Mouse (Mus musculus): Measurements from ENCODE around the gene Tusc2. TPM values are rescaled to one million over a fixed set of nuclear protein-coding genes. Genes with fewer than 3 reads are reported as not detected.

The Tusc2 gene
- polyA plus RNA-seq, 1 experiment from 2014 or later: 41.4 TPM

- H3K4me2 ChIP-seq: no peak overlapping the region
- ATAC-seq (replicated peaks; ENCODE audit: insufficient number of reproducible peaks, insufficient read depth, low FRiP score, low read depth): no peak
- H3K36me3 ChIP-seq: peaks cover 29% of the 10 kb centered on the region
- no peak overlapping the region for H3K9ac ChIP-seq
- H3K9me3 ChIP-seq (replicated peaks): no peaks in the 10 kb centered on the region
- H3K27ac ChIP-seq: no peak overlapping the region
- H3K27me3 ChIP-seq: no peaks in the 10 kb centered on the region
- WGBS: 92% methylated on average over 3 of the region's 3 CpGs
- H3K4me3 ChIP-seq: no peak overlapping the region
- peaks cover 46% of the 10 kb centered on the region for H3K4me1 ChIP-seq (replicated peaks)
These were observed 24.3 kb upstream of the Tusc2 start for GRCm38 (mm10) chr9:107538711-107539110.

DNA sequence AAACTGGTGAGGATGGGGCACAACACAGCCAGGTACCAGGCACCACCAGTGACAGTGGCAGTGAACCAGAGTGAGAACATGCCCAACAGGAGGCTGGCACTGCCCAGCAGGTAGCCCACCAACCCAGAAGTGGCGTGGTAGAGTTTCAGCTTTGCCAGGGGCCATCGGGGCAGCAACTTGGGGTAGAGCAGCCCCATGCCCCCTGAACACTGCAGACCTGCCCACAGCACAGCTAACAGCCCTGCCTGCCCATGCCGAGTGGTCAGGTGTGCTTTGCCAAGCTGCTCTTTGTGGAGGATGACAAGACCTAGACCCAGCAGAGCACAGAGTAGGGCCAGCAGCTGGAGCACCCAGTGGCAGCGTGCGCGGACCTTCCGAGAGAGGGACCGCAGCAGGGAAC, 23.1 kb upstream of the Tusc2 start:
- Histone ChIP-seq H3K9me3 (replicated peaks) (no peaks in the 10 kb centered on the region), H3K4me2 (no peak overlapping the region), H3K36me3 (peaks cover 37% of the 10 kb centered on the region), H3K27me3 (no peaks in the 10 kb centered on the region), H3K4me1 (replicated peaks) (peaks cover 46% of the 10 kb centered on the region), H3K9ac (no peak overlapping the region), H3K4me3 (no peak overlapping the region), H3K27ac (no peak overlapping the region)
- WGBS: 94% methylated on average over 8 of the region's 8 CpGs
- ATAC-seq (replicated peaks; ENCODE audit: insufficient number of reproducible peaks, insufficient read depth, low FRiP score, low read depth): no peak

GRCm38 (mm10) chr9:107540420-107540819, 22.6 kb upstream of the Tusc2 start:
- Histone ChIP-seq H3K9me3 (replicated peaks) (no peaks in the 10 kb centered on the region), H3K4me1 (replicated peaks) (peaks cover 41% of the 10 kb centered on the region), H3K27ac (no peak overlapping the region), H3K36me3 (peaks cover 37% of the 10 kb centered on the region), H3K9ac (no peak overlapping the region), H3K4me3 (no peak overlapping the region), H3K4me2 (no peak overlapping the region), H3K27me3 (no peaks in the 10 kb centered on the region)
- WGBS: 66% methylated on average over 4 of the region's 4 CpGs
- ATAC-seq (replicated peaks; ENCODE audit: insufficient number of reproducible peaks, insufficient read depth, low FRiP score, low read depth): no peak

- peak overlapping the region; percentile 71 for H3K4me3 ChIP-seq
- peak overlapping the region; percentile 72 for H3K4me2 ChIP-seq
- peaks cover 37% of the 10 kb centered on the region for H3K36me3 ChIP-seq
- H3K27ac ChIP-seq: no peak overlapping the region
- H3K9me3 ChIP-seq (replicated peaks): no peaks in the 10 kb centered on the region
- ATAC-seq (replicated peaks; ENCODE audit: insufficient number of reproducible peaks, insufficient read depth, low FRiP score, low read depth): no peak
- peaks cover 38% of the 10 kb centered on the region for H3K4me1 ChIP-seq (replicated peaks)
- H3K9ac ChIP-seq: 0 out of 2 replicates have a peak overlapping the region, but pooled peaks have one; percentile 66
- WGBS: 31% methylated on average over 10 of the region's 10 CpGs
- no peaks in the 10 kb centered on the region for H3K27me3 ChIP-seq
These were observed 22.1 kb upstream of the Tusc2 start for GRCm38 (mm10) chr9:107541005-107541404.

- Histone ChIP-seq H3K9ac (peak within 1 kb of the TSS; percentile 66), H3K4me3 (peak within 1 kb of the TSS; percentile 71), H3K36me3 (peaks cover 37% of the 10 kb centered on the region), H3K27ac (peak within 1 kb of the TSS; percentile 42), H3K27me3 (no peaks in the 10 kb centered on the region), H3K4me1 (replicated peaks) (peaks cover 38% of the 10 kb centered on the region), H3K9me3 (replicated peaks) (no peaks in the 10 kb centered on the region), H3K4me2 (peak within 1 kb of the TSS; percentile 72)
- ATAC-seq (replicated peaks; ENCODE audit: insufficient number of reproducible peaks, insufficient read depth, low FRiP score, low read depth): peak; percentile 88
- under 1% methylated on average over 46 of the region's 46 CpGs for WGBS
These were observed 21.3 kb upstream of the Tusc2 start, which contains the start of the genes Cyb561d2 and Nprl2 for GRCm38 (mm10) chr9:107541474-107542351. Gene Cyb561d2 (minus strand): TSS chr9:107542193. Gene Nprl2 (plus strand): TSS chr9:107542226.

GRCm38 (mm10) chr9:107542352-107542686, 20.7 kb upstream of the Tusc2 start:
- Histone ChIP-seq H3K27me3 (no peaks in the 10 kb centered on the region), H3K36me3 (peaks cover 34% of the 10 kb centered on the region), H3K4me1 (replicated peaks) (peaks cover 38% of the 10 kb centered on the region), H3K4me2 (peak overlapping the region; percentile 72), H3K9ac (peak overlapping the region; percentile 66), H3K27ac (peak overlapping the region; percentile 42), H3K4me3 (peak overlapping the region; percentile 71), H3K9me3 (replicated peaks) (no peaks in the 10 kb centered on the region)
- under 1% methylated on average over 11 of the region's 11 CpGs for WGBS
- ATAC-seq (replicated peaks; ENCODE audit: insufficient number of reproducible peaks, insufficient read depth, low FRiP score, low read depth): 0 out of 2 replicates have a peak, but pooled peaks have one; percentile 2

DNA sequence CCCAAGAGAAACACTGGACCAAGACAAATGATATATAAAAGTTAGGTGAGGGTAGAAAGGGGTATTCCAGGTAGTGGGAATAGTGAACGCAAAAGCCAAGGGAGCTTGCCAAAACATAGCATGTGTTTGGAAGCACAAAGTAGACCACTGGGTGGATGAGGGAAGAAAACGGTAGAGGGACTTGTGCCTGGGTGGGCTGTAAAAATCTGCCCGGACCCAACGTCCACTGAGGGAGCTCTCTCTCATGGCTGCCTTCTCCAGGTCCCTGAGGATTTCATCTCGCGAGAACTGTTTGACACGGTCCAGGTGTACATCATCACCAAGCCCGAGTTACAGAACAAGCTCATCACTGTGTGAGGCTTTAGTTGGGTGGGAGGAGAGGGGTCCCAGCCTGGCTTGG, 20.3 kb upstream of the Tusc2 start:
- Histone ChIP-seq H3K4me3 (peak overlapping the region; percentile 71), H3K9me3 (replicated peaks) (no peaks in the 10 kb centered on the region), H3K27ac (no peak overlapping the region), H3K27me3 (no peaks in the 10 kb centered on the region), H3K9ac (peak overlapping the region; percentile 66), H3K36me3 (peaks cover 31% of the 10 kb centered on the region), H3K4me1 (replicated peaks) (peaks cover 39% of the 10 kb centered on the region), H3K4me2 (peak overlapping the region; percentile 72)
- 46% methylated on average over 8 of the region's 8 CpGs for WGBS
- no peak for ATAC-seq (replicated peaks; ENCODE audit: insufficient number of reproducible peaks, insufficient read depth, low FRiP score, low read depth)

GRCm38 (mm10) chr9:107543299-107543698, 19.8 kb upstream of the Tusc2 start:
- ATAC-seq (replicated peaks; ENCODE audit: insufficient number of reproducible peaks, insufficient read depth, low FRiP score, low read depth): no peak
- Histone ChIP-seq H3K9ac (no peak overlapping the region), H3K36me3 (peaks cover 25% of the 10 kb centered on the region), H3K4me1 (replicated peaks) (peaks cover 39% of the 10 kb centered on the region), H3K4me2 (no peak overlapping the region), H3K27ac (no peak overlapping the region), H3K9me3 (replicated peaks) (no peaks in the 10 kb centered on the region), H3K4me3 (no peak overlapping the region), H3K27me3 (no peaks in the 10 kb centered on the region)
- WGBS: 78% methylated on average over 11 of the region's 11 CpGs

GRCm38 (mm10) chr9:107544196-107544700, 18.8 kb upstream of the Tusc2 start:
- Histone ChIP-seq H3K4me2 (no peak overlapping the region), H3K27ac (no peak overlapping the region), H3K27me3 (peaks cover 6% of the 10 kb centered on the region; the same call in 1 of the 2 replicates), H3K4me3 (no peak overlapping the region), H3K9ac (no peak overlapping the region), H3K4me1 (replicated peaks) (peaks cover 39% of the 10 kb centered on the region), H3K9me3 (replicated peaks) (no peaks in the 10 kb centered on the region), H3K36me3 (peaks cover 15% of the 10 kb centered on the region; the same call in 1 of the 2 replicates)
- no peak for ATAC-seq (replicated peaks; ENCODE audit: insufficient number of reproducible peaks, insufficient read depth, low FRiP score, low read depth)
- 92% methylated on average over 17 of the region's 17 CpGs for WGBS

- ATAC-seq (replicated peaks; ENCODE audit: insufficient number of reproducible peaks, insufficient read depth, low FRiP score, low read depth): no peak
- Histone ChIP-seq H3K27ac (no peak overlapping the region), H3K4me2 (no peak overlapping the region), H3K36me3 (peaks cover 11% of the 10 kb centered on the region; the same call in 1 of the 2 replicates), H3K4me3 (no peak overlapping the region), H3K9me3 (replicated peaks) (no peaks in the 10 kb centered on the region), H3K9ac (no peak overlapping the region), H3K4me1 (replicated peaks) (peaks cover 39% of the 10 kb centered on the region), H3K27me3 (peaks cover 8% of the 10 kb centered on the region; the same call in 1 of the 2 replicates)
- 88% methylated on average over 12 of the region's 12 CpGs for WGBS
These were observed 18.3 kb upstream of the Tusc2 start for GRCm38 (mm10) chr9:107544729-107545128.

DNA sequence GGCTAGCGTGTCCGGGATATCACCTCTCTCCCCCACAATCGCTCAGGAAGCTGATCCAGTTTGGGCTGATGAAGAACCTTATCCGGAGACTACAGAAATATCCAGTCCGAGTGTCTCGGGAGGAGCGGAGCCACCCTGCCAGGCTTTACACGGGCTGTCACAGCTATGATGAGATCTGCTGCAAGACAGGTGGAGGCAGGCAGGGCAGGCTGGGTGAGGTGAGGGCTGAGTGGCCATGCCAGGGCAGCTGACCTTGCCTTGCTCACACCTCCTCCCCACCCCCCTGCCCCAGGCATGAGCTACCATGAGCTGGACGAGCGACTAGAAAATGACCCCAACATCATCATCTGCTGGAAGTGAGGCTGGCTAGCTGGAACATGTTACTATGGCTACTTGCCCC, 17.9 kb upstream of the Tusc2 start:
- Histone ChIP-seq H3K4me2 (no peak overlapping the region), H3K9me3 (replicated peaks) (no peaks in the 10 kb centered on the region), H3K36me3 (peaks cover 8% of the 10 kb centered on the region; the same call in 1 of the 2 replicates), H3K27ac (no peak overlapping the region), H3K27me3 (peaks cover 11% of the 10 kb centered on the region; the same call in 1 of the 2 replicates), H3K4me1 (replicated peaks) (peaks cover 39% of the 10 kb centered on the region), H3K4me3 (no peak overlapping the region), H3K9ac (no peak overlapping the region)
- ATAC-seq (replicated peaks; ENCODE audit: insufficient number of reproducible peaks, insufficient read depth, low FRiP score, low read depth): no peak
- 79% methylated on average over 10 of the region's 10 CpGs for WGBS

All from heart, embryonic 15.5 days (tissue).